Mouse (Mus musculus) cerebellum, adult 11-12 months (tissue): Measurements from ENCODE around the gene Mpped2.

Experiments
- DNase-seq: peaks from one replicate; pipeline ENCODE4 v3.0.0; 2022

Mpped2 gene

GRCm38 (mm10) chr2:106707136-106707535, 14.1 kb downstream of the Mpped2 start:
- DNase-seq: no peak

- no peak for DNase-seq
These were observed 17.9 kb downstream of the Mpped2 start for GRCm38 (mm10) chr2:106710862-106711477.

GRCm38 (mm10) chr2:106711506-106711905, 18.4 kb downstream of the Mpped2 start:
- no peak for DNase-seq

- DNase-seq: peak; percentile 20
These were observed 20.1 kb downstream of the Mpped2 start for GRCm38 (mm10) chr2:106713151-106713550.

GRCm38 (mm10) chr2:106715674-106716364, 22.8 kb downstream of the Mpped2 start:
- no peak for DNase-seq

- DNase-seq: no peak
These were observed 23.3 kb downstream of the Mpped2 start for GRCm38 (mm10) chr2:106716365-106716717.

GRCm38 (mm10) chr2:106718888-106719287, 25.8 kb downstream of the Mpped2 start:
- no peak for DNase-seq

GRCm38 (mm10) chr2:106719434-106719833, 26.4 kb downstream of the Mpped2 start:
- no peak for DNase-seq

GRCm38 (mm10) chr2:106720644-106721043, 27.6 kb downstream of the Mpped2 start:
- DNase-seq: no peak

- no peak for DNase-seq
These were observed 29.0 kb downstream of the Mpped2 start for GRCm38 (mm10) chr2:106722020-106722419.

- no peak for DNase-seq
These were observed 37.0 kb downstream of the Mpped2 start for GRCm38 (mm10) chr2:106729951-106730564.

GRCm38 (mm10) chr2:106730608-106731007, 37.5 kb downstream of the Mpped2 start:
- no peak for DNase-seq

GRCm38 (mm10) chr2:106731478-106731877, 38.4 kb downstream of the Mpped2 start:
- DNase-seq: no peak

GRCm38 (mm10) chr2:106732171-106732570, 39.1 kb downstream of the Mpped2 start:
- DNase-seq: no peak

- DNase-seq: no peak
These were observed 40.3 kb downstream of the Mpped2 start for GRCm38 (mm10) chr2:106733396-106733795.

GRCm38 (mm10) chr2:106734004-106734403, 40.9 kb downstream of the Mpped2 start:
- DNase-seq: no peak

- DNase-seq: no peak
These were observed 42.1 kb downstream of the Mpped2 start for GRCm38 (mm10) chr2:106735211-106735610.

- DNase-seq: no peak
These were observed 42.8 kb downstream of the Mpped2 start for GRCm38 (mm10) chr2:106735792-106736359.

GRCm38 (mm10) chr2:106738951-106739350, 45.9 kb downstream of the Mpped2 start:
- DNase-seq: no peak

GRCm38 (mm10) chr2:106744086-106744485, 51.0 kb downstream of the Mpped2 start:
- no peak for DNase-seq

- no peak for DNase-seq
These were observed 51.5 kb downstream of the Mpped2 start for GRCm38 (mm10) chr2:106744601-106745000.

GRCm38 (mm10) chr2:106745364-106745763, 52.3 kb downstream of the Mpped2 start:
- DNase-seq: no peak

GRCm38 (mm10) chr2:106746211-106746610, 53.1 kb downstream of the Mpped2 start:
- no peak for DNase-seq

- DNase-seq: no peak
These were observed 53.8 kb downstream of the Mpped2 start for GRCm38 (mm10) chr2:106746905-106747304.
